Mouse (Mus musculus): ENCODE results near the gene Rps6. TPM values are rescaled to one million over a fixed set of nuclear protein-coding genes. Genes with fewer than 3 reads are reported as not detected.

Rps6 gene
- 686 TPM for polyA plus RNA-seq (2014; fragmentation: Illumina TruSeq; extraction: RNeasy Lipid Tissue Mini Kit (QIAGEN cat#74804); ENCODE audit: low read depth, low replicate concordance)

GRCm38 (mm10) chr4:86857113-86858069 is at the start of gene Rps6:
Rps6 (minus strand) TSS chr4:86857412.

GRCm38 (mm10) chr4:86874146-86874847 is 17.1 kb upstream of the Rps6 start, which contains the start of gene Acer2:
Acer2 (plus strand) TSS chr4:86874396.

Other genes starting within 250 kb of the Rps6 start
- gene Haus6, start 245.4 kb downstream of the Rps6 start, polyA plus RNA-seq (2014; fragmentation: Illumina TruSeq; extraction: RNeasy Lipid Tissue Mini Kit (QIAGEN cat#74804); ENCODE audit: low read depth, low replicate concordance): 20.4 TPM
- gene Plin2, start 187.4 kb downstream of the Rps6 start, polyA plus RNA-seq (2014; fragmentation: Illumina TruSeq; extraction: RNeasy Lipid Tissue Mini Kit (QIAGEN cat#74804); ENCODE audit: low read depth, low replicate concordance): 72.4 TPM
- gene Dennd4c, start 108.9 kb downstream of the Rps6 start, polyA plus RNA-seq (2014; fragmentation: Illumina TruSeq; extraction: RNeasy Lipid Tissue Mini Kit (QIAGEN cat#74804); ENCODE audit: low read depth, low replicate concordance): 96.9 TPM
- gene Acer2, start 17.0 kb upstream of the Rps6 start, polyA plus RNA-seq (2014; fragmentation: Illumina TruSeq; extraction: RNeasy Lipid Tissue Mini Kit (QIAGEN cat#74804); ENCODE audit: low read depth, low replicate concordance): 18.5 TPM

All from adrenal gland, adult 10 weeks (tissue).